Mouse (Mus musculus) testis, postnatal 14 days (tissue): Measurements from ENCODE around the gene Nectin1.

Experiments
- DNase-seq: peaks from one replicate; pipeline ENCODE4 v3.0.0; 2021; ENCODE audit warnings: low spot score

The Nectin1 gene

DNA sequence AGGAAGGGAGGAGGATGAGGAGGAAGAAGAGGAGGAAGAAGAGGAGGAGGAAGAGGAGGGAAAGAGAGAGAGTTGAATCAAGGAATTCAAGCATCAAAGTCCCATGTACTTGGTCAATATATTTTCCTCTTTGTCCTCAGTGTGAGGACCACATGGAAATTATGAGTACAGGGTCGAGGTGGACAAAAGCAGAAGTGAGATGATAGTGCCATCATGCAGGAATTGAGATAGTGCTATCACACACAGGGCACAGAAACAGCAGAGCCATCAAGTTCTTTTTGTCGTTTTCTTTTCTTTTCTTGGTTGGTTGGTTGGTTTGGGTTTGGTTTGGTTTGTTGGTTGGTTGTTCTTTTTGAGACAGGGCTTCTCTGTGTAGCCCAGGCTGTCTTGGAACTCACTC is 2.5 kb upstream of the Nectin1 start:
- DNase-seq, result no peak

GRCm38 (mm10) chr9:43742066-43742465 is 1.7 kb upstream of the Nectin1 start:
- DNase-seq, result no peak

- peak; percentile 72 for DNase-seq
Measured at GRCm38 (mm10) chr9:43742902-43743646, 710 bp upstream of the Nectin1 start.

DNA sequence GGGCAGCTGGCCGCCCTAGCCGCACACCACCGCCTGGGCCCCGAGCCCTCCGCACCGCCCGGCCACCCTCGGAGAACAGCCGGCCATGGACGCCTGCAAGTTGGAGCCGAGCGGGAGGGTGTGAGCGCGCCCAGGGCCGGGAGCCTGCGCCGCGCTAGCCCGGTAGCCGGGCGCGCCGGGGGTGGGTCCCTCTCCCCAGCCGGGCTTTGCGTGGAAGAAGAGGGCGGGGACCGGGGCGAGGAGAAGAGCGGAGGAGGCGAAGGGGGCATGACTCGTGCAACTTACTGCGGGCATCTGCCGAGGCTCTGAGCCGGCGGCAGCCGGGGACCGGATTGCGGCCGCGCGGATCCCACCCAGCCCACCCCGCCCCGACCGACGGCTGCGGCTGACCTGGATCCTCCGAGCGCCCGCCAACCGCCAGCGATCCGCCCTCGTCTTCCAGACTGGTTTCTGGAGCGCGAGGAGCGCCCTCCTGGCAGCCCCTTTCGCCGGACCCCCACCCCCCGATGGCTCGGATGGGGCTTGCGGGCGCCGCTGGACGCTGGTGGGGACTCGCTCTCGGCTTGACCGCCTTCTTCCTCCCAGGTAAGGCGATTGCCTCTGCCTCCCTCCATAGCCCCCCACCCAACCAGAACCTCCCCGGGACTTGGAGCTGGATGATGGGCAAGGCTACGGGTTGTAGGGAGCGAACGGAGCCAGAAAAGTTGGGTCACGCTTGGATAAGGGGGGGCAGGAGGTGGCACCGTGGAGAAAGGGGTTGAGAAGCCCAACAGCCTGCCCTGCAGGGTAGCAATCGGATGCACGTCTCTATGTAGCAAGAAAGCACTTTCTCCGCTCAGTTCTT is 576 bp downstream of the Nectin1 start:
- no peak for DNase-seq

DNA sequence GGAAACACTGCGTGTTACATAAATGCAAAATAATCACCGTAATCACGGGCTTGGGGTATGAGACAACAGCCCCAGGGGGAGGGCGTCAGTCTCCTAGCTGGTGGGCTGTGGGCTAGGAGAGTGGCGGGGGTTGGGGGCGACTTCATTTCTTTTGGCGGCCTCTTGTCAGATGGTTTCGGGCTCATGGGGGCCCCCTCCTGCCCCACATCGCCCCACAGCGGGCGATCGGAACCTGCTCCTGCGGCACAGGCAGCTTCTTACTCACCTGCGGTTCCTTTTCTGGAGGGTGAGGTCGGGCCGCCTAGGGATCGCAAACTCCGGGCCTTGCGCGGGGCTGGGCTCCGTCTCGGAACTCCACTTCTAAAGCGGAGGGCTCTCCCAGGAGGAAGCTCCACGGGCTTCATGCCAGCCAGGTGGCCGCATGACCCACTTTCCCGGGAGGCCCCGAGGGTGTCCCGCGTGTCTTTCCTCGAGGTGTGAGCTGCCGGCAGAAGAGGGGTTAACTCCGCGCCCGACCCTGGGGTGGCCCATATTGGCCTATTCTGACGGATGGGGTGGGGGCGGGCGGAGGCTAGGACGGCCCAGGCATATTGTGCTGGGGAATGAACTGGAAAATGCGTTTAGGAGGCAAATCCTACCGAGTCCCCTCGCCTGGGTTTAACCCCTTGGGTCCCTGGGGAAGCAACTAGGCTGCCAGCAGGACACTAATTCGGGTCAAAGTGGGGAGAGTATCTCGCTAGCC is 1.4 kb downstream of the Nectin1 start:
- no peak for DNase-seq

DNA sequence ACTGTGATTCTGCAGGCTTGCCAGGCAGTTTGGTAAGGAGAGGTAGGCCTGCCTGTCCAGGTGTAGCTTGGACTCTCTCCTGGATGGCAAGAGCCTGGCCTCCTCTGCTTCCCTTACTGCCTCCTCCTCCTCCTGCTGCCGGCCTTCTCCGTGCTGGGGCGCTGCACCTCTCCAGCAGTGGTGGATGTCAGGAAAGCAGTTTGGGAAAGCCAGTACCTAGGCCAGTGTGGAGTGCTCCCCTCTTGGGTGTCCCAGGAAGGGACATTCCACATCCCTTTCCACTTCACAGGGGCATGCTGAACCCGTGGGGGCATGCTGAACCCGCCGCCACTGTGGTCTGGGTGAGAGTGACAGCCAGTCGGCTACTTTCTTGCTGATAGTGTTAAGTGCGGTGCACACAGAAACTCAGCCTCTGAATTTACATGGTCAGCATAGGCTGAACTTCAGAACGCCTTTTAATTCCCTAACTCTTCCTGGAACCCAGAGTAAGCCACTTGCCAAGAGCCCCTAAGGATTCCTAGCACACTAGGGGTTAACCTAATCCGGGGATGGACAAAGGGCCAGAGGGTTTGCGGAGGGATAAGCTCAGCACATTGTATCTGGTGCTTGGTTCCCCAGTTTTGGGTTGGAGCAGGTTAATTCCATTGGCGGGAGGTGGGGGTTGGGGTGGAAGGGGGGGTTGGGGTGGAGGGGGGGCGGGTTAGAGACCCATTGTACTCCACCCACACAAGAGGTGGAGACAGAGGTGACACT is 2.3 kb downstream of the Nectin1 start:
- no peak for DNase-seq

GRCm38 (mm10) chr9:43747710-43748109 is 3.9 kb downstream of the Nectin1 start:
- DNase-seq, result no peak

- no peak for DNase-seq
Measured at GRCm38 (mm10) chr9:43748519-43748918, 4.7 kb downstream of the Nectin1 start.

DNA sequence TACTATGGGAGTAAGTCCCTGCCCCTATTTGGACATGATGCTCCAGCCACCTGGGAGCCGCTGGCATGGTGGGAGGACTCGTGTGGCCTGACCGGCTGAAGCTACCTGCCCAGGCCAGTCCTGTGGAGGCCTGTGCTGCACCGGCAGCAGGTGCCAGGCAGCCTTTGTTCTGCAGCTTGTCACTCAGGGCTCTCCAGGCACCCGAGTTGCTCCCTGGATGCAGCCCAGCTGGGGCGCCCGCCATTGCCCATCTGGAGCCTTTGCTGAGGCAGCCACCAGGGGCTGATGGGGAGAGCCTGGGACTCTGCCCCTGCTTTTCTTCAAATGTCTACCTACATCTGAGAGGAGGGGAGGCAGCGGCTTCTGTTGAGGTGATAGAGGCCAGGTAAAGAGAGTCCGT is 6.3 kb downstream of the Nectin1 start:
- no peak for DNase-seq

DNA sequence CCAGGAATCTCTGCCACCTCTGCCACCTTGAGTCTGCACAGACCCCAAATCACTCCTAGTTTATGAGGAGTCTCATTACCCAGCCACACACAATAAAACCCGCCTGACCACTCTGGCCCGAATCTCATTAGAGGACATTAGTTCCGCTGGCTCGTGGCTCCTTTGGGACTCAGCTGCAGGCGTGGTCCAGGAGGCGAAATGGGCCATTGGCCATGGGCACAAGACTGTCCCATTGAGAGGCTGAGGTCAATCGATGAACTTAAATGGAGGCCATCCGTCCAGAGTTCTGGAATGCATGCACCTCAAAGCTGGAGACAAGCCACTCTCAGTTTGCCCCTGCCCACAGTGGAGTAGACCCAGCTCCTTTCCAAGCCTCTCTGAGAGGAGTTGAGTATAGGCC is 7.3 kb downstream of the Nectin1 start:
- no peak for DNase-seq

- no peak for DNase-seq
Measured at GRCm38 (mm10) chr9:43753481-43753880, 9.7 kb downstream of the Nectin1 start.

DNA sequence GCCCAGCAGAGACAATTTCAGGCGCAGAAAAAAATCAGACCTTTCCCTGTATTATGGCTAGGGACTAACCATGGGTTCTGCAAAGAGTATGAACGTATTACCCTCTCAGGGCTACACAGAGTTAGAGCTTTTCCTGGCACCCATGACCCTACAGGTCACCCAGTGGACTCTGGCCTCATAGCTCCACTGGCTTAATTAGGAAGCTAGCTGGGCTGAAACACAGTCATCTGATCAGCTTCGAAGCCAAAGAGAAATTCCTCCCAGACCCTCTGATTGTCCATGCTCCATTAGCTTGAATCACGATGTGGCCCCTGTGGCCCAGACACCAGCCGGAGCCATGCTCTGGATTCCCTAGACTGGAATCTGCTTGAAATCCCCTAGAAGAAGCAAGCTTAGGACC is 10.3 kb downstream of the Nectin1 start:
- DNase-seq, result no peak

GRCm38 (mm10) chr9:43754768-43755197 is 11.0 kb downstream of the Nectin1 start:
- DNase-seq, result no peak

- no peak for DNase-seq
Measured at GRCm38 (mm10) chr9:43755464-43755863, 11.7 kb downstream of the Nectin1 start.

DNA sequence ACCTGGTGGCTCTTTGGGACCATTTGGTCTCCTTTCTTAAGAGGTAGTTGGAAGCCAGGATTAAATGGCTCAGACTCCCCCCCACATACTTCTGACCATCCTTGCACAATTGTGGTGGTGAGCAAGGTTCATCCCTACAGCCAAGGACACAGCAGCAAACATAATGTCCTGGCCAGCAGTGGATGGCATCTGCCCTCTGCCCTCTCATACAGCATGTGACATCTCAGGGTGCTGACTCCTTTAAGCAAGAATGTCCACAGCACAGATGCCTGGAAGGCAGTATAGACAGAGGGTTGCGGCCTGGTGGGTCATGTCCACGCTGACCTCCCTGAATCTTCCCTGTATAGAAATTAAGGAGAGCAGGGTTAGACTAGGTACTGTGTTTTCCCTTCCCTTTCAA is 12.1 kb downstream of the Nectin1 start:
- no peak for DNase-seq

- DNase-seq, result no peak
Measured at GRCm38 (mm10) chr9:43757225-43757624, 13.4 kb downstream of the Nectin1 start.

DNA sequence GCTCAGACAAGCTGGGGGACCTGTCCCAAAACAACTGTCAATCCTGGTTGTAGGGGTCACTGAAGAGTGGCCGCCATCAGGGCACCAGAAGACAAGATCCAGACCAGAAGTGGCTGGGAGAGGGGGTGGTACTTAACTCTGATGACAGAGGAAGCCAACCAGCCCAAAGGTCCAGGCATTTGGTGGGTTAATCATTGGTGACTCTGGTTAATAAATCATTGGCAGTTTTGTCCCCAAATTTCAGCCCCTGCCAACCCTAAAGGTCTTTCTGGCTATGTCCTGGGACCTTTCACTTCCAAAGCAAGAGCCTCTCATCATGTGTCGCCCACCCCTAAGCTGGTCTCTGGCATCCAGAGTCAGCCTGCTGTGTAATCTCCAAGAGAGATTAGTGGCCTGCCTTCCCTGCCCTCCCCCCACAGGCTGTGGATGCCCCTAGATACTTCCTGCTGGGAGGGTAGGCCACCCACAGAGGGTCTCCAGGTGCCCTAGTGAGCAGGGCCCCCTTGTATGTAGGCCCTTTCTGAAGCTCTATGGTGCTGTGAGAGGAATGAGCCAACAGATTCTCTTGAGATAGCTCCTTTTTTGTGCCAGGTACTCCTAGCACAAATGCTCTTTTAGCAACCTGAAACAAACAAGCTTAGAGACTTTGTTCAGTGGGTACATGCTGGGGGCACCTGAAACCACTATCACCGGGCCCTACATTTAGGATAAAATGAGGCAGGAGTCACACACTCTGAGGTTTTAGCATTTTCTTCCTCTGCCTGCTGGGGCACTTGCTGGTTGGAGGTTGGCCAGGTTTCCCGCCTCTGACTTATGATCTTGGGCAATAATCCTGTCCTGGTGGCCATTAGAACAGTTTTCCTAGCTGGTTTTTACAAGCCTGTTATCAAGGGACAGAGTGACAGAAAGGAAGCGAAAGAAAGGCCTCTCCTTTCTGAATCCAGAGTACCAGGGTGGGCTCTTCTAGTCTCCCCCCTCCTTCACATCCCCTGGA is 14.5 kb downstream of the Nectin1 start:
- no peak for DNase-seq

DNA sequence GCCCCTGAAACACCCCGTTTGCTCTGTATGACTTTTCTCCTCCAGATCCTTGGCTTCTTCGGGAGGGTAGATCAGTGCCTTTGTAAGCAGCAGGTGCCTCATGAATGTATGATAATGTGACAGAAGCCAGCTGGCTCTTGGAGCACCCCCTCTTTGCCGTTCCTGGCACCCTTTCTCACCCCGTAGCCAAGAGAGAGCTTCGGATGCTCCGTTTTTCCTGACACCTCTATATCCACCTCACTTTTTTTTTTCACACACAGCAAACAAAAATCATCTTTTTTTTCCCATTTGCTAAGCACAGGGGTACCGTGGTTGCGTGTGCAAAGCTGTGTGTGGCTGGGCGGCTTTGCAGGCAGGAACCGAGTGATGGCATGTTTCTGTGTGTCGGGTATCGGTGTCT is 16.3 kb downstream of the Nectin1 start:
- DNase-seq, result no peak

- no peak for DNase-seq
Measured at GRCm38 (mm10) chr9:43761181-43761820, 17.5 kb downstream of the Nectin1 start.

DNA sequence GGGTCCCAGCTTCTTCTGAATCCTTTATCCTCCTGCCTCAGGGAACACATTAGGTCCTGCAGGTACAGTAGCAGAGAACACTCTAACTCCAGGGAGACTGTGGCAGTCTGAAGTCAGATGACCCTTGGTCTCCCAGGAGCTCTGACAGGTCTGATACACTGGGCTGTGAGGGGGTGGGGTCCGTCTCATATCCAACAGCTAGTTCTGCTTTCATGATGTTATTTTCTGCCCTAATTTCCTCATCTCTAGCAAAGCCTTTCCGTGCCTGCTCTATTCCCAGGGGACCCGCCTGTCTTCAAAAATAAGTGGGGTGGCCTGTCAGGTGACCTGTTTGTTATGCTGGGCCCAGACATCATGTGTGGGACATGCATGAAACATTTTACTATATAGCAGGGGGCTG is 18.2 kb downstream of the Nectin1 start:
- no peak for DNase-seq
